Mouse (Mus musculus) erythroid progenitor cell, adult 5-6 weeks (primary cell): Measurements from ENCODE around the gene Sspo. TPM values are rescaled to one million over a fixed set of nuclear protein-coding genes. Genes with fewer than 3 reads are reported as not detected.

Source experiments
- ATAC-seq: replicated peaks from 2 replicates; pipeline ENCODE4 v1.8.0; 2016; ENCODE audit warnings: moderate number of reproducible peaks, mild to moderate bottlenecking, moderate TSS enrichment, inconsistent platforms; ENCODE audit not compliant: poor library complexity, low FRiP score, severe bottlenecking
- total RNA-seq, 2 experiments: library from RNA; stranded (forward) in 1 of 2; stranded (reverse) in 1 of 2; fragments of 150-400 nt in 1 of 2; fragments of 186-747, 209-891 nt in 1 of 2; gene quantifications; 2 replicates each; pipeline versions ENCODE4 v1.2.3 to v1.2.4; 2015 to 2017; ENCODE audit warnings: low replicate concordance in 2 of 2

The Sspo gene
- total RNA-seq, 2 experiments from 2014 or later: not detected

DNA sequence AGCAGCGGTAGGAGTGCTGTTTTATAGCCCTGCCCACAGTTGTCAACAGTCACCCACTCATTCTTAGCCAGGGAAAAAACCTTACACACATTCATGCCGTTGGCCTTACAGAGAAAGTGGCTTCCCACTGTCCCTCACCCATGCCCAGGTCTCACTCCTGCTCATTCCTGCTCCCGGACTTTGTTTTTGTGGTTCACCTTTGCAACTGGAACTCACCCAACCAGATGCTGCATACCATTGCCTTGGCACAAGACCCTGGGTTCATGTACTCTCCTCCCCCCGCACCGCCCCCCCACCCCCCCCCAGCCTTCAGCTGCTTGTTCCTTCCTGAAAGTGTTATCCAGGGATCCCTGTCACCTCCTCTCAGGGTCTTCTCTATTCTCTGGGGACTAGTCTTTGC lies 12.9 kb upstream of the Sspo start:
- ATAC-seq: no peak

DNA sequence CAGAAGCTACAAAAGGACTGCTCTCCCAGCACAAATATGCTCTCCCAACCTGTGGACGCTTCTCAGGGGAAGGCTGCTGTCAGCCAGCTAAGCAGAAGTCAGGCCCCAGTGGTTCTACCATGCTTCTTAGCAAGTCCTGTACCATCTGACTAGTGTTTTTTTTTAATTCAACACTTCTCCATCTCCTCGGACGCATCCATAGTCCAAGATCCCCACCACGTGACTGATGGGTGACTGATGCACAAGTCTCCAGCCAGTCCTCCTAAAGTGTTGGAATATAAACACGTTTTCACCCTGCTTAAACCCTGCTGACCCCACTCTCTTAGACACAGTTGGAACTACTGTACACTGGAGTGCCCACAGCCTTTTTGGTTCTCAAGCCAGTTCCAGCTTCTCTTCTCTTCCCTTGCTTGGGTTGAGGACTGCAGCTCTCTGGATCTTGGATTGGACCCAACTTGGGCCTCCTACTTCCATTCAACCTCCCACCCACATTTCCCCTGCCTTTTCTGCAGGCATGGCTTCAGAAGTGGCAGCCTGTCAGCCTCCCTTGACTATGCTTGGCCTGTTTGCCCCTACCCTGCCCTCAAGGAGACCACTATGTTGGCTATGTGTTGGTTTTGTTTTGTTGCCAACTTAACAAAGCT lies 12.2 kb upstream of the Sspo start:
- ATAC-seq: no peak

DNA sequence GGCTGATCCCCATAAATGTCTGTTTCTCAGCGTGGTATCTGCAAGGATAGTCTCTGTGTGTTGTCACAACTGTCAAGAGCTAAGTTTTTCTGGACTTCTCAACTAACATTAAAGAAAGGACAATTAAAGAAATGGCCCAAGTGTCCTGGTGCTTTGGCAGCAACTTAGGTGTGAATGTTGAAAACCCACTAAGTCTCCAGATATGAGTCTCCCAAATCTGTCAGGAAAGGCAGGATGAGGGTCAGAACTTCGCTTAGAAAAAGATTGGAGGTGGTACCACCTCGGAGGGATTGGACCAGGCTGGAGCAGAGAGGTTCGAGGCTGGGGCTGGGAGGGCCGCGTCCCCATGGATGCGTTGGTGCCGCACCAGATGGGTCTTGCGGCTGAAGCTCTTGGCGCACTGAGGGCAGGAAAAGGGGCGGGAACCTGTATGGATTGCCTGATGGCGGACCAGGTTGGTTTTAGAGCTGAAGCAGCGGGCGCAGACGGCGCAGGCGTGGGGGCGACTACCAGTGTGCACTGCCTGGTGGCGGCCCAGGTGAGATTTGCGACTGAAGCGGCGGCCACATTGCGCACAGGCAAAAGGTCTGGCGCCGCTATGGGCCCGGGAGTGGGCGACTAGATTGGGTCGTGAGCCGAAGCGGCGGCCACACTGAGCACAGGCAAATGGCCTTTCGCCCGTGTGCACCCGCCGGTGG lies 10.2 kb upstream of the Sspo start:
- ATAC-seq: no peak

DNA sequence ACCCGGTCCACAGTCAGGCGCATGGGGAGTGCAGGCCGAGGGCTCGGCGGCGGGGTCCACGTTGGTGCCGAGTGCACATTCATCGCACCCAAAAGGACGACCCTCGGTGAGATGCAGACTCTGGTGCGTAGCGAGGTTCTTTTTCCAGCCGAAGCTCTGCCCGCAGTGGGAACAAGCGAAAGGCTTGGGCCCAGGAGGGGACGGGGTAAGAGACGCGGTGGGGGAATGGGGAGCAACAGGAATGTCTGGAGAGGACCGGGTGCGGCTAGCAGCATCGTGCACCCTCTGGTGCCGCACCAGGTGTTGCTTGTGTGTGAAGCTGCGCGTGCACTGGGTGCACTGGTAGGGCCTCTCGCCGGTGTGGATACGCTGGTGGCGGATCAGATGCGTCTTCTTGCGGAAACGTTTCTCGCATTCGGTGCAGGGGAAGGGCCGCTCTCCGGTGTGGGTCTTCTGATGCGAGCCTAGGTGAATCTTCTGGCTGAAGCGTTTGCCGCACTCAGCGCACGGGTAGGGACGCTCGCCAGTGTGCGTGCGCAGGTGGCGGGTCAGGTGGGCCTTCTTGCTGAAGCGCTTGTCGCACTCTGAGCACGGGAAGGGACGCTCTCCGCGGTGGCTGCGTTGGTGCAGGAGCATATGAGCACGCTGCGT lies 9.4 kb upstream of the Sspo start:
- ATAC-seq: no peak

DNA sequence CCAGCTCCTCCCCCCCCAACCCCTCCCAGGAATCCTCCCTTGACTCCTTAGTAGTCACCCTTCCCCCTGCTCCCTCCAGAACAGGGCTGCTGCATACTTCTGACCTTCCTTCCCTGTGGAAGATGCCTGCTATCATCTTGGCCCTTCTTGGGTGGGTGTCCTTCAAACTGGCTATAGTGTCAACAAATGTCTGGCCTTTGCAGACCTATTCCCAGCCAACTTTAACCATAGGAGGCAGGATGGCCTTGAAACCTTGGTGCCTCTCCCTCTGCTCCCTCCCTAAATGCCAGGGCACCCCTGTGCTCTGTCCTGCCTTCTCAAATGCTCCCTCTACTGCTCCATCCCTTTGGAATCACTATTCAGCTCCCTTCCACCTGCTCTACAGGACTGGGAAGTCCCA lies 8.4 kb upstream of the Sspo start:
- ATAC-seq: no peak

DNA sequence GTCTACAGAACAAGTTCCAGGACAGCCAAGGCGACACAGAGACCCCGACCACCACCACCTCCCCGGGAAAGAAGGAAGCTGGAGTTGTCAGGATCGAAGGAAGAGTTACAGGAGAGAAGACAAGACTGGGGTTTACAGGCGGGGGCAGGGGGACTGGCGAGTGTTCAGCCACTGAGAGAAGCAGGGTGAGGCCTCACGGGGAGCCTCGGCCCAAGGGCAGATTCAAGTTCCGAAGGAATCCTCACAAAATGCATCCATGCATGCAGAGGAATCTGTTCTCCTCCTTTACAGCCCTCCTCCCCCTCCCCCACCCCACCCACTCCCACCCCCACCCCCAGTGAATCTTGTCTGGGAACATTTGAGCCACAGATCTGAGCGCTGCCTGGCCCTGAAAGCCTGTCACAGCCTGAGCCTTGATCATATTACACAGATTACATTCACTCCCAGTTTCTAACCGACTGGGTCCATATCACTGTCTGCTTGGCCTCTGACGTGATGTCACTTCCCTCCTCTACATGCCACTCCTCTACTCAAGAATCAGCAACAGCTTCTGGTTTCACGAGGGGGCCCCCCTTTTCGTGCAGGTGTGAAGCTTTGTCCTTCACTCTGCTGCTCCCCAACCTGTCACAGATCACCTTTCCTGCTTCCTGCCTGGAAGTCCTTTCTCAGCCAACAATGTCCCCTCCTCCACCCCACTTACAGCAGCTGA lies 7.6 kb upstream of the Sspo start:
- ATAC-seq: no peak

DNA sequence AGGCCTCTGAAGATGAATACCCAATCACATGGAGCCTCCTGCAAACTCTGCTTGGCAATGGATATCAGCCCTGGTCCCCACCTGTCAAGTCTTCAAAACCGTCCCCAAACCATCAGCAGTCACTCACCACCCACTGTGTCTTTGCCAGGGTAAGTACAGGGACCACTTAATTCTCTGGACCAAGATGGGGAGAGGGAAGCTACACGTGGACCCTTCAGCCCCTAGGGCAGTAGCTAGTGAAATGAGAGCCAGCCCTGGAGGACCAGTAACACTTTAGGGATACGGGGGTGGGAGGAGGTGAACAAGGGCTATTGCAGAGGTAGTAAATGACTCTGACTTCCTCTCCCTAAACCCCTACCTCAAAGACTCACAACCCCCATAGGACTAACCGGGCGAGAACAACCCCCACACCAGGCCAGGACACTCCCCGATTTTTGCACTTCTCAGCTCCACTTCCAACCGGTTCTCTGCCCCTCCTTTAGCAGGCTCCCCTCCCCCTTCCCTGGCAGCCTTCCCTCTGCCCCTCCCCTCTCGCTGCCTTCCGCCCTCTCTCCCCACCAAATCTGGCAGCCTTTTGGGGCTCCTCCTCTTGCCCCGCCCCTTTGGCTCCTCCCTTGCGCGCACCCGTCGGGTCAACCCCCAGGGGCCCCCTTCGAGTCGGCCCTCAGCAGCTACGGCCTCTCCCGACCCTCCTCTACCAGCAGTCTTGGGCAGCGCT lies 4.3 kb upstream of the Sspo start:
- ATAC-seq: no peak

DNA sequence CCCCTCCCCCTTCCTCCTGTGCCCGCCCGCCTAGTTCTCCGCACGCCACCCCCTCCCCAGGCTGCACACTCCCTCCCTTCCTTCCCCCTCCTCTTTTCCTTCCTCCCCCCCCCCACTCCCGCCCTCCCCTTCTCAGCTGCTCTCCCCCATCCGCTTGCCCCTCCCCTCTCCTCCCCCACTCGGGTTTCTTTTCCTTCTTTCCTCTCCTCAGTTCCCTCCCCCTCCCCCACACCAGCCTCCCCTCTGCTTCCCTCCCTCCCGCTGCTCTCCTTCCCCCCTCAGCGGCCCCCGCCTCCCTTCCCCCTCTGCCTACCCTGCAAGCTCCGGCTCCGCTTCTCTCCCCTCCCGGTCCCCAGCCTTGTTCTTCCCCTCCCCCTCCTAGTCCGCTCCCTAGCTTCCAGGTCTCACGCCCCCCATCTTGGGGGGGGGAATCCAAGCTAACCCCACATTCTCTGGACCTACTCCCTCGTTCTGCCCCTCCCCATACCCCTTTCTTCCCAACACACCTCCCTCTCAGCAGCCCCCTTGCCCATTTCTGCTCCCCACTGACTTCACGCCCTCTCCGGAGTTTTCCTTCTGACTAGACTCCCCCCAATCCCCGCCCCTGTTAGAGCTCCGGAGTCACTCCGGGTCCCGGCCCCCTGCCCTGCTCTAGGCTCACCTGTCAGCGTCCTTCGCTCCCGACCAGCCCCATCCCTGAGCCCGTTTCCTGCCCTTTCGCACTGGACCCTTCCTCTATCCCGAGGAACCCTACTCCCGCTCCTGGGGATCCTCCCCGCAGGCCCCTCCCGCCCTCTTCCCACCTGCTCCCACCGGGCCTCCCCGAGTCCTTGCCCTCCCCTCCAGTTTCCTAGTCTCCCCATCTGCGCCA lies 3.5 kb upstream of the Sspo start:
- no peak for ATAC-seq

DNA sequence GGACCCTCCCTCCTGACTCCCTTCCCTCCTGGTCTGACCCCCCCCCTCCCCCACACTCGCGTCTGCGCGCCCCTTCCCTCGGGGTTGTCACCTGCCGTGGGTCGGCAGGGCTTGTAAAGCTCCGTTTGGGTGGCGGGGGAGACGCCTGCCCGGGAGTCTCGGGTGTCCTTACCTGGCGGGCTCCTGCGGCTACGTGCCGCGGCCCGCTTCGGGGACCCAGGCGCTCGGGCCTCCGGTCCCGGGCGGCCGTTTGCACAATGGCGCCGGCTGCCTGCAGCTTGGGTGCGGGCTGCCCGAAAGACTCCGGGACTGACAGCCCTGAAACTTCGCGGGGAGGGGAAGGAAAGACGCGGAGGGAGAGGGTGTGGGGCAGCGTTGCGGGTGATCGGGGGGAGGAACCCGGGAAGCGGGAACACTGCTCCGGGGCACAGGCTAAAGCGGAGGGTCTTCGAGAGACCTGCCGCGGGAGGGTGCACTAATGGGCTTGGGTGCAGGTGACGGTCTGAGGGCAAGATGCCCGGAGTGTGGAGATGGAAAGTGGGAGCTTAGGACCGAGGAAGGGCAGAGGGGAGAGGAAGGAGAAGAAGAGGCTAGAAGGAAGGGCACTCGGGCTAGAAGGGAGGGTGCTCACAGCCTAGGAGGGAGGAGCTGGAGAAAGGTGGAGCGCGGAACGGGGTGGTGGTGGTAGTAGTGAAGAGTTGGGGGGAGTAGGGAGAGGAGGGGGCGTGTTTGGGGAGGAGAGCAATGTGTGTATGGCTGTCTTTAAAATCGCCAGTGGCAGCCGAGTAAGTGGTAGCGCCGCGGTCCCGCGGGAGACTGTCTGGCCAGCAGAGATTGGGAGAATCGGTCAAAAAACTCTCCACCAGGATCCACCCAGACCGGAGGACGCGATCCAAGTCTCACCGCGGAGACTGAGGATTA lies 2.6 kb upstream of the Sspo start, which contains the start of gene Zfp467:
Gene Zfp467, minus strand, starts transcription at position 645 of the 921 bp plus-strand sequence.
- no peak for ATAC-seq

DNA sequence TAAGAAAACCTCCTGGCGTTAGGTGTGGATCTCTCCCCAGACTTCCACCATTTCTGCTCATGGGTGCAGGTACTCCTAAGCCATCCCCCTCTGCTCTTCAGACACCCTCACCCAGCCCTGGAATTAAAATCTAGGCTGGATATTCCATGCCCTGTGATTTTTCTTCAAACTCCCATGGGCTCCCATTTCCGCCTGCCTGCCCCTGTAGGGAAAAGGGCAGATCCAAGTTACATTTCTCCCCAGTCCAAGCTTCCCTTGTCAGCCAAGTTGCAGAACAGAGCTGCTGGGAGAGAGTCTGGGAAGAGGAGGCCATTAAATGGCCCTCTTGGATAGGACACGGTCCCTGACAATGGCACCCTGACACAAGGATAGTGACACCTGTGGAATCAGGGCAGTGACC lies 1.8 kb upstream of the Sspo start:
- no peak for ATAC-seq

DNA sequence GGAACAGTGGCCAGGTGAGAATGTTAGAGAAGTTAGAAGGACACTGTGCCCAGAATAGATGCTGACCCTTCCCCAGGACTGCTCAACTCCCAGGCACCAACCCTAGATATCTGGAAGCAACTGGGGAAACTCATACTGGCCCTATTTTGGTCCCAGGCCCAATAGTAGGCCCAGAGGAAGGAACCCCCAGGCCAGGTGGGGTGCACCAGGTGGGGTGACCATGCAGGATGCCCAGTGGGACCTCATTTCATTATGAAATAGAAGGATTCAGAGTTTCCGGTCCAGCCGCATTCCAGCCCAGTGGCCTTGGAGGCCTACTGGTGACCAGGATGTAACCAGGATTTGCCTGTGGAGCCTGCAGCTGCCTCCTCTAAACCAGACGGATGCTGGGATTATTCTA lies 1.1 kb upstream of the Sspo start:
- no peak for ATAC-seq

DNA sequence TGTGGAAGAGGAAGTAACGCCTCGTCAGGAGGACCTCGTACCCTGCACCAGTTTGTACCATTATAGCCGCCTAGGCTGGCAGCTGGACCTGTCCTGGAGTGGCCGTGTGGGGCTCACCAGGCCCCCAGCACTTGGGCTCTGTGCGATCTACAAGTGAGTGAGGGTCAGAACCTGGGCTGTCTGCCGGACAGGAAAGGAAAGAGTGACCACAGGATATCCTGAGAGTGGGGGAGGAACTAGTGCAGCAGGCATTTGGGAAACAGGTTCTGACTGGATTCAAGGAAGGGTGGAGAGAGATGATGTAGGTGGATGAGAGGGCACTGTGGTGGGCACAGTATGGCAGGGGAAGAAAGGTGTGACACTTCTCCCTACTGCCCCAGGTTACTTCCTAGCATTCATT lies 498 bp downstream of the Sspo start:
- ATAC-seq: no peak

DNA sequence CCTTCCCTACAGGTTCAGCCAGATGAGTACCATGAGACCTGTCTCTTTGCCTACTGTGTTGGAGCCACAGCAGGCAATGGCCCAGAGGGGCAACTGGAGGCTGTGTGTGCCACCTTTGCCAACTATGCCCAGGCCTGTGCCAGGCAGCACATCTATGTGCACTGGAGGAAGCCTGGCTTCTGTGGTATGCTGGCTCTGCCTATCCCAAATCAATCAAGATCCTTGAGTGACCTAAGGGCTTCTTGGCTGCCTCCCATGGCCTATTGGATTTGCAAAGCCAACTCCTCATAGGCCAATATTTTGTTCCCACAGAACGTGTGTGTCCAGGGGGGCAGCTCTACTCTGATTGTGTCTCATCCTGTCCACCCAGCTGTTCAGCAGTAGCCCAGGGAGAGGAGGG lies 4.1 kb downstream of the Sspo start:
- no peak for ATAC-seq

DNA sequence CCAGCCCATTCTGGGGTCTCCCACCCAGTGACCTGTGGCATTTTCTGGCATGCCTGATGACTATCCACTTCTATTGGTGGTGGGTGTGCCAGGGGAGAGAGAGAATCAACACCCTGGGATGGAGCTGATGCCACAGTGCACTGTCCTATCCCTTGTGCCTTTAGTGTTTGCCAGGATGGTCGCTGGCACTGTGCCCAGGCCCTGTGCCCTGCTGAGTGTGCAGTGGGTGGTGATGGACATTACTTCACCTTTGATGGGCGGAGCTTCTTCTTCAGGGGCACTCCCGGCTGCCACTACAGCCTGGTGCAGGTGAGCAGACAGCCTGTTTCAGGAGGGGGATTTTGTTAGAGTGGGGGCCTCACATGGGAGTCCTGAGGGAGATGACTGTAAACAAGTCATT lies 4.7 kb downstream of the Sspo start:
- ATAC-seq: no peak

DNA sequence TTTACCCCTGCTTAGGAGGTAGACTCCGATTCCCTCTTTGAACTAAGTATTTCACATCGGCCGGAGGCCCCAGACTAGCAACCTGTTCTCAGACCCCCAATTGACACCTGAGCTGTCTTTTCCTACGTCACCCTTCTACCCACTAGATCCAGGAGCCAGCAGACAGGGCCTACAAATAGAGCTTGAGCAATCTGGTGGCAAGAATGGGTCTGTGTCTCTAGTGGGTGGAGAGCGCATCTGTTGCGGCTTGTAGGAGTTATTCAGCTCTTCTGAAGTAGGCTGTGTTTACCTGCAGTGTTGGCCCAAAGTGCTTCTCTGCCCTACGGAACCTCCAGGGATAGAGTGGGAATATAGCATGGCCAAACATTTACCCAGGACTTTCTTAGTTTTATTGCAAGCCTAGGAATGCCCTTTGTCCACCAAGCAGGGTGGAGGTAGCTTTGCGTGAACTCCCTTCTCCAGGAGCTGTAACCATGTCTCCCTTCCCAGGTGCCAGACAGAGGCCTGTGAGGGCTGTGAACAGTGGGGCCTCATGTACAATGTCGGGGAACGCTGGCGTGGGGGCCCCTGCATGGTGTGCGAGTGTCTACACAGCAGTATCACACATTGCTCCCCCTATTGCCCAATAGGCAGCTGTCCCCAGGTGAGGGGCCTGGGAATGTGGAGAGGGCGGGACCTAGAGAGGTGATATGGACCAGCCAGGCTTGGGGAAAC lies 17.1 kb downstream of the Sspo start:
- no peak for ATAC-seq

DNA sequence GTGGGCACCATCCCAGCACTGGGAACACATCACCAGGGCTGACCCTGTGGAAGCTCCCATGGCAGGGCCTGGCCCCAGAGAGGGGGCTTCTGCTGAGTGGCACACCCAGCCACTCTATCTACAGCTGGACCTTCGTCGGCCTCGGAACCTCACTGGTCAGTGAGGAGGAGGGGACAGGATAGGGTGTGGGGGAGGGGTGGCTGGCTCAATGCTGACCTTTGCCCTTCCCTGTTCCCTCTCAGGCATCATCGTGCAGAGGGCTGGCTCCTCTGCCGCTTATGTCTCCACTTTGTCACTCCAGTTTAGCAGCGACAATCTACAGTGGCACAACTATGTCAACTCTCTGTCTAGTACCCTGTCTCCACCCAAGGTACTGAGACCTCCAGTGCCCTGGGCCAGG lies 18.7 kb downstream of the Sspo start:
- no peak for ATAC-seq

DNA sequence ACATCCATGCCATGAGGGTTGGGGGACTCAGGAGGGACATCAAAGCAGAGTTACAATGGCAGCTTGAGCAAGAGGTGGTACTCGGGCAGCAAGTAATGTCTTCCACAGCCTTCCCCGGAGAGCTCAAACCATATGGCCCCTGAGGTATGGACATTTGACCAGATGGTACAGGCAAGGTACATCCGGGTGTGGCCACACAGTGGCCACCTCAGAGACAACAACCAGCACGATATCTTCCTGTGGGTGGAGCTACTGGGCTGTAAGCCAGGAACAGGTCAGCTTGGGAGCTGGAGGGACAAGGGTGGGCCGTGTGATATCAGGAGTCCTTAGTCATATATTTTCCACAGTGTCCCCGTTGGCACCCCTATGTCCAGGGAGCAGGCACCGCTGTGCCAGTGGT lies 19.5 kb downstream of the Sspo start:
- ATAC-seq: no peak

DNA sequence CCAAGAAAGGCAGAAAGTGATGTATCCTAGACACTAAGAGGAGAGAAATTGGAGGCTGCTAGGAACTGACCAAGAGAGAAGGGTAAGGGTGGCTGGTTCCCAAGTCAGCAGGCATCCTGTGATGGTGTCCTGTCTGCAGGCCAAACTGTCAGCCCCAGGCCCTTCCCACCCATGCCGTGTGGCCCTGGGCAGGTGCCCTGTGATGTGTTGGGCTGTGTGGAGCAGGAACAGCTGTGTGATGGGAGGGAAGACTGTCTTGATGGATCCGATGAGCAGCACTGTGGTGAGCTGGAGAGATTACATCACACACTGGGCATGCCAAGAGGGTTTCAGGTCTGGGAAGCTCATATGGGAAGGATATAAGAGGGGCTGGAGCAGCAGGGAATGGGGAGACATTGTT lies 22.7 kb downstream of the Sspo start:
- no peak for ATAC-seq
